ENCODE assay signal across 8 mouse cellular contexts in the genomic region with DNA sequence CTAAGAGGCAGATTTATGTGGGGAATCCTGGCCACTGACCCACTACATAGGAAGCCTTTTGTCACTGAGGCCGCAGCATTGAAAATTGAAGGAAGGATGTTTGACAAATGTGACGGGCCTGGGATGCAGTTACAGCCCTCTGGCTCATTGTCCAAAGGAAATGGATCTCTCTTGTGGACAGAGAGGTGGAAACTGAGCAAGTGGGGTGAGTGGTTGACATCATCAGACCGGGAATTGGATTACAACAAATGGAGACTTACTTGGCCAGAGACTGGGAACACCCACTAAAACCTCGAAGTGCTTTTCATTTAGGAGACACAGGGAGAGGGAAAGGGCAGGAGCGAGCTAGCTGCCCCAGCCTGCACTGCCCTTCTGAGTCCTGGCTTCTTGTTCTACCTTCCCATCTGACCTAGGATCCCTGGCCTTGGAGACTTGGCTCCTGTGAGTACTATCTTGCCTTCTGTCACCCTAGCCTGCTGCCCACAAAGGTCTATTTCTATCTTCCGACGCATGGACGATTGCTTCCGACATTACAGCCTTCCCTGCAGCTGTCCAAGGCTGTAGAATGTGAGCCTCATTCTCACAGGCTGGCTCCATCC. TPM values are rescaled to one million over a fixed set of nuclear protein-coding genes. Genes with fewer than 3 reads are reported as not detected.
DNase-seq lines count a peak whose midpoint lies in the region; ATAC-seq lines count a peak whose summit lies in the region.

No protein-coding gene starts in this region.

- no peaks in the 10 kb centered on the region for H3K27me3 ChIP-seq in hindbrain, embryonic 10.5 days (ENCODE audit: insufficient read depth, poor library complexity, severe bottlenecking)
- H3K27me3 ChIP-seq in hindbrain, embryonic 12.5 days, result no peaks in the 10 kb centered on the region
- H3K27me3 ChIP-seq in embryonic facial prominence, embryonic 12.5 days, result no peaks in the 10 kb centered on the region

- 72% methylated on average over 9 of the region's 9 CpGs for WGBS in hindbrain, embryonic 10.5 days
- 71% methylated on average over 9 of the region's 9 CpGs for WGBS in hindbrain, embryonic 12.5 days
- WGBS in embryonic facial prominence, embryonic 12.5 days, result 56% methylated on average over 9 of the region's 9 CpGs

- H3K4me1 ChIP-seq in hindbrain, embryonic 10.5 days (replicated peaks), result peaks cover 65% of the 10 kb centered on the region
- H3K4me1 ChIP-seq in hindbrain, embryonic 12.5 days, result peaks cover 33% of the 10 kb centered on the region
- peaks cover 11% of the 10 kb centered on the region for H3K4me1 ChIP-seq in embryonic facial prominence, embryonic 12.5 days

- no peak overlapping the region for H3K9ac ChIP-seq in hindbrain, embryonic 12.5 days
- H3K9ac ChIP-seq in embryonic facial prominence, embryonic 12.5 days, result no peak overlapping the region

- H3K9me3 ChIP-seq in hindbrain, embryonic 10.5 days, result no peaks in the 10 kb centered on the region
- no peaks in the 10 kb centered on the region for H3K9me3 ChIP-seq in hindbrain, embryonic 12.5 days (replicated peaks)
- no peaks in the 10 kb centered on the region for H3K9me3 ChIP-seq in embryonic facial prominence, embryonic 12.5 days

- H3K4me3 ChIP-seq in hindbrain, embryonic 10.5 days, result no peak overlapping the region
- H3K4me3 ChIP-seq in hindbrain, embryonic 12.5 days, result no peak overlapping the region
- H3K4me3 ChIP-seq in embryonic facial prominence, embryonic 12.5 days, result no peak overlapping the region

- no peak overlapping the region for H3K4me2 ChIP-seq in hindbrain, embryonic 12.5 days (replicated peaks)
- H3K4me2 ChIP-seq in embryonic facial prominence, embryonic 12.5 days (replicated peaks), result no peak overlapping the region

- DNase-seq in hindbrain, embryonic 10.5 days (ENCODE audit: low spot score), result no peak
- DNase-seq in kidney, adult 8-10 months, result peak; percentile 54
- peak; percentile 75 for DNase-seq in lung, postnatal 36 days
- no peak for DNase-seq in spleen, postnatal 36 days (ENCODE audit: low spot score in 2 of 2)
- no peak for DNase-seq in right cerebral cortex, postnatal 14 days
- no peak for DNase-seq in left cerebral cortex, adult 9 months (ENCODE audit: low spot score in 2 of 2)

- peak overlapping the region; percentile 69 for H3K27ac ChIP-seq in hindbrain, embryonic 10.5 days
- H3K27ac ChIP-seq in hindbrain, embryonic 12.5 days, result no peak overlapping the region; the same call in 1 of the 2 replicates
- H3K27ac ChIP-seq in embryonic facial prominence, embryonic 12.5 days, result peak overlapping the region; percentile 69

- no peaks in the 10 kb centered on the region for H3K36me3 ChIP-seq in hindbrain, embryonic 10.5 days
- H3K36me3 ChIP-seq in hindbrain, embryonic 12.5 days, result no peaks in the 10 kb centered on the region
- H3K36me3 ChIP-seq in embryonic facial prominence, embryonic 12.5 days, result no peaks in the 10 kb centered on the region

- no peak for ATAC-seq in hindbrain, embryonic 12.5 days (ENCODE audit: low FRiP score)
- no peak for ATAC-seq in embryonic facial prominence, embryonic 12.5 days (ENCODE audit: insufficient number of reproducible peaks, insufficient read depth, low FRiP score, low TSS enrichment)

RNA-seq across cellular contexts. Expression of a gene that starts 35.6 kb away (rescaled TPM):
- polyA plus RNA-seq in hindbrain, embryonic 10.5 days (2016; fragmentation: Nextera tagmentation; extraction: Ambion mirVana), result 158 and 185 TPM in 2 replicates
- 109 and 113 TPM in 2 replicates for polyA plus RNA-seq in hindbrain, embryonic 12.5 days (2016; fragmentation: Nextera tagmentation; extraction: Ambion mirVana)
- 119 and 128 TPM in 2 replicates for polyA plus RNA-seq in embryonic facial prominence, embryonic 12.5 days (2016; fragmentation: Nextera tagmentation; extraction: Ambion mirVana)

RNA-seq across cellular contexts. Expression of a gene that starts 48.9 kb away (rescaled TPM):
- polyA plus RNA-seq in hindbrain, embryonic 10.5 days (2016; fragmentation: Nextera tagmentation; extraction: Ambion mirVana), result 24.2 and 25.6 TPM in 2 replicates
- 36.2 and 38.4 TPM in 2 replicates for polyA plus RNA-seq in hindbrain, embryonic 12.5 days (2016; fragmentation: Nextera tagmentation; extraction: Ambion mirVana)
- 26.1 and 27.0 TPM in 2 replicates for polyA plus RNA-seq in embryonic facial prominence, embryonic 12.5 days (2016; fragmentation: Nextera tagmentation; extraction: Ambion mirVana)

RNA-seq across cellular contexts. Expression of a gene that starts 56.2 kb away (rescaled TPM):
- 7.2 and 8.1 TPM in 2 replicates for polyA plus RNA-seq in hindbrain, embryonic 10.5 days (2016; fragmentation: Nextera tagmentation; extraction: Ambion mirVana)
- 4.0 and 4.3 TPM in 2 replicates for polyA plus RNA-seq in hindbrain, embryonic 12.5 days (2016; fragmentation: Nextera tagmentation; extraction: Ambion mirVana)
- polyA plus RNA-seq in embryonic facial prominence, embryonic 12.5 days (2016; fragmentation: Nextera tagmentation; extraction: Ambion mirVana), result 6.9 and 8.6 TPM in 2 replicates

Comparison
In these comparisons a context has a peak if more than half of its experiments do, and no peak if none do; other contexts are left out.
1. DNase-seq: peak in kidney, adult 8-10 months (2 of 2) and lung, postnatal 36 days (single experiment); none in hindbrain, embryonic 10.5 days (single experiment), spleen, postnatal 36 days (0 of 2), right cerebral cortex, postnatal 14 days (single experiment) and left cerebral cortex, adult 9 months (0 of 2).